Mouse (Mus musculus): Measurements from ENCODE around the gene Itpr3. TPM values are rescaled to one million over a fixed set of nuclear protein-coding genes. Genes with fewer than 3 reads are reported as not detected.

Itpr3 gene
- polyA plus RNA-seq, 1 experiment from 2014 or later, result 1.5 TPM

DNA sequence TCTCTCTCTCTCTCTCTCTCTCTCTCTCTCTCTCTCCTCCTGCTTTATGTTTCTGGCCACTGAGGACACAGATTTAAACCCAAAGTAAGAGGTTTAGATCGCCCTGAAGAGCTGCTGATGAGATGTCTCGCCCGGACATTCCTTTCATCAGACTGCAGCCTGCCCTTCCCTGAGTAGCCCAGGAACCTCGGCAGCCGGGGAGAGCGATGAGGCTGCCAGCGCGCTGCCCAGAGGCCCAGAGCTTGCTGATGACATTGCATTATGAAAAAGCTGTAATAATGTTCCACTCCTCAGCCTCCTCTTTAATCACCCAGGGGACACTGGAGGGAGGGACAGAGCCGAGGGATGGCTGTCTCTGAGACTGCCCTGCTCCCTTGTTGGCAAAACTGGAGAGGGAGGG, 83.2 kb downstream of the Itpr3 start:
- ATAC-seq (replicated peaks; ENCODE audit: insufficient number of reproducible peaks, low FRiP score, low TSS enrichment, low read depth) (no peak), DNase-seq (ENCODE audit: low spot score) (no peak)
- WGBS, result 57% methylated on average over 9 of the region's 9 CpGs
- Histone ChIP-seq H3K27ac (replicated peaks; ENCODE audit: low read depth, low read length) (no peak overlapping the region), H3K9ac (replicated peaks; ENCODE audit: low read length) (no peak overlapping the region), H3K9me3 (replicated peaks; ENCODE audit: control insufficient read depth, low read length) (no peaks in the 10 kb centered on the region), H3K4me1 (ENCODE audit: control insufficient read depth, insufficient read depth, low read length) (no peaks in the 10 kb centered on the region; the same call in 1 of the 2 replicates), H3K4me2 (ENCODE audit: low read depth, low read length) (no peak overlapping the region), H3K27me3 (ENCODE audit: control insufficient read depth, insufficient read depth, low read length) (no peaks in the 10 kb centered on the region), H3K36me3 (replicated peaks; ENCODE audit: control insufficient read depth, insufficient read depth, low read depth, low read length) (no peaks in the 10 kb centered on the region), H3K4me3 (ENCODE audit: low read depth, low read length) (no peak overlapping the region)

DNA sequence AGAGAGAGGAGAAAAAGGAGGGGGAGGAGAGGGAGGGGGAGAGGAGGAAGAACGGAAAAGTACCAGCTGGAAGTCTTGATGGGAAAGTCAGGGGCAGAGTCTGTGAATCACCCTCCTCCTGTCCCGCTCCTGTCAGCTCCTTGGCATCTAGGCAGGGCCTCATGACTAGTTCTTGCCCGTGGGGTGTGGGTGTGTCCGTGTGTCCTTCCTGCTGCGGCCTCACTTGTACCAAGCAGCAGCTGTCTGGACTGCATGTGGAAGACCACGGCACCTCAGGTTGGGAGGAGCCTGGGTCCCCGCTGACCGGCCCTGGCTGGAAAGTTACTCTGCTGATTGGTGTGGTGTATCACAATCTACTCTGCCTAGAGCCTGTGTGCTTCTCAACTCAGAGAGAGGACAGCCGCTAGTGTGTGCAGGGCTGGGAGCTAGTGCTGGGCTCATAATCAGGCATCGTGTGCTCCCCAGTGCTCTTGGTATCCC, 84.9 kb downstream of the Itpr3 start:
- no peak overlapping the region for H3K27ac ChIP-seq (replicated peaks; ENCODE audit: low read depth, low read length)
- WGBS, result 51% methylated on average over 10 of the region's 10 CpGs
- H3K27me3 ChIP-seq (ENCODE audit: control insufficient read depth, insufficient read depth, low read length), result no peaks in the 10 kb centered on the region
- no peak for ATAC-seq (replicated peaks; ENCODE audit: insufficient number of reproducible peaks, low FRiP score, low TSS enrichment, low read depth)
- H3K36me3 ChIP-seq (replicated peaks; ENCODE audit: control insufficient read depth, insufficient read depth, low read depth, low read length), result no peaks in the 10 kb centered on the region
- no peak overlapping the region for H3K4me2 ChIP-seq (ENCODE audit: low read depth, low read length)
- H3K9ac ChIP-seq (replicated peaks; ENCODE audit: low read length), result 0 out of 2 replicates have a peak overlapping the region, but pooled peaks have one; percentile 13
- no peaks in the 10 kb centered on the region for H3K9me3 ChIP-seq (replicated peaks; ENCODE audit: control insufficient read depth, low read length)
- H3K4me3 ChIP-seq (ENCODE audit: low read depth, low read length), result no peak overlapping the region
- no peaks in the 10 kb centered on the region; the same call in 1 of the 2 replicates for H3K4me1 ChIP-seq (ENCODE audit: control insufficient read depth, insufficient read depth, low read length)
- no peak for DNase-seq (ENCODE audit: low spot score)

DNA sequence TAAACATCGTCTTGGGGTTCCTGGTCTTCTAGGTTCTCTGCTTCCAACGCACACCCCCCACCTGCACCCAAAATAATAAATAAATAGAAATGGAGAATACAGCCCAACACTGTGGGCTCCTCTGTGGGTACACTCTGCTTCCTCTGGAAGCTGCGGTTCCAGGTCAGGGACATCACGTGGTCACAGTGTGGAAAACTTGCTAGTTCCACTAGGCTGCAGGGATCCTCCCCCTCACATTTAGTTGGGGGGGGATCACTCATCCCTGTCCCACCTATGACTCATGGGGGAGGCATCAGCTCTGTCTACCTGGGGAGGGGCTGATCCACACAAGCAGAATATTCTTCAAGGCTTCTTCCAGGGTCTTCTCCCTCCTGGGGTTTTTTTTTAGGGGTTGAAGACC, 87.0 kb downstream of the Itpr3 start:
- H3K9ac ChIP-seq (replicated peaks; ENCODE audit: low read length), result no peak overlapping the region
- no peak overlapping the region for H3K4me2 ChIP-seq (ENCODE audit: low read depth, low read length)
- no peaks in the 10 kb centered on the region for H3K27me3 ChIP-seq (ENCODE audit: control insufficient read depth, insufficient read depth, low read length)
- no peaks in the 10 kb centered on the region; the same call in 1 of the 2 replicates for H3K4me1 ChIP-seq (ENCODE audit: control insufficient read depth, insufficient read depth, low read length)
- 73% methylated on average over 4 of the region's 4 CpGs for WGBS
- no peak for DNase-seq (ENCODE audit: low spot score)
- no peaks in the 10 kb centered on the region for H3K9me3 ChIP-seq (replicated peaks; ENCODE audit: control insufficient read depth, low read length)
- no peak overlapping the region for H3K4me3 ChIP-seq (ENCODE audit: low read depth, low read length)
- no peaks in the 10 kb centered on the region for H3K36me3 ChIP-seq (replicated peaks; ENCODE audit: control insufficient read depth, insufficient read depth, low read depth, low read length)
- H3K27ac ChIP-seq (replicated peaks; ENCODE audit: low read depth, low read length), result no peak overlapping the region
- no peak for ATAC-seq (replicated peaks; ENCODE audit: insufficient number of reproducible peaks, low FRiP score, low TSS enrichment, low read depth)

DNA sequence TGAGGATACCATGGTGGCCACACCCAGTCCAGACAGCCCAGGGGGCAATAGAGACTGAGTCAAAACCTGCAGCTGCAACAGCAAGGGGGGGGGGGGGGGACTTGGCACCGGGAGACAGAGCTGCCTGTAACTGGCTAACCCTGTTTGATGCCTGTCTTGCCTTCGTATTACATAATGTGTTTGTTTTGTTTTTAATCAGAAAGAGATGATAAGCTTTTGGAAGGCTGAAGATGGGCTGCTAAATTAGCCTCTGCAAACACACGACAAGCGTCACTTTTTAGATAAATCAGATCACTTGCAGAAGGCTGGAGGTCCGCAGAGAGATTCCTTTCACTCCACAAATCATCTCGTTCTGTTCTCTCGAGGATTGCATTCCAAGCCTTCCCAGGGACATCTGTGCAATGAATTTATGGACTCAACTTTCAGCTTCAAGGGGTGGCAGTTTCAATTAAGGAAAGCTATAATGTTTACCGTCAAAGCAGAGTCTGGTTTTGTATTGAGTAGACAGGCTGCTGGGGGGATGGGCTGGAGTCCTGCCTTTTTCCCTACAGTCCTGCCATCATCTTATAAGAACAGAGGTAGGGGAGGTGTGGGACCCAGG, 89.3 kb downstream of the Itpr3 start:
- H3K27me3 ChIP-seq (ENCODE audit: control insufficient read depth, insufficient read depth, low read length), result no peaks in the 10 kb centered on the region
- ATAC-seq (replicated peaks; ENCODE audit: insufficient number of reproducible peaks, low FRiP score, low TSS enrichment, low read depth) (no peak), DNase-seq (ENCODE audit: low spot score) (peak; percentile 37)
- no peak overlapping the region for H3K27ac ChIP-seq (replicated peaks; ENCODE audit: low read depth, low read length)
- H3K4me1 ChIP-seq (ENCODE audit: control insufficient read depth, insufficient read depth, low read length), result no peaks in the 10 kb centered on the region; the same call in 1 of the 2 replicates
- no peak overlapping the region for H3K4me3 ChIP-seq (ENCODE audit: low read depth, low read length)
- no peaks in the 10 kb centered on the region for H3K9me3 ChIP-seq (replicated peaks; ENCODE audit: control insufficient read depth, low read length)
- H3K9ac ChIP-seq (replicated peaks; ENCODE audit: low read length), result no peak overlapping the region
- no peaks in the 10 kb centered on the region for H3K36me3 ChIP-seq (replicated peaks; ENCODE audit: control insufficient read depth, insufficient read depth, low read depth, low read length)
- 29% methylated on average over 8 of the region's 8 CpGs for WGBS
- no peak overlapping the region for H3K4me2 ChIP-seq (ENCODE audit: low read depth, low read length)

DNA sequence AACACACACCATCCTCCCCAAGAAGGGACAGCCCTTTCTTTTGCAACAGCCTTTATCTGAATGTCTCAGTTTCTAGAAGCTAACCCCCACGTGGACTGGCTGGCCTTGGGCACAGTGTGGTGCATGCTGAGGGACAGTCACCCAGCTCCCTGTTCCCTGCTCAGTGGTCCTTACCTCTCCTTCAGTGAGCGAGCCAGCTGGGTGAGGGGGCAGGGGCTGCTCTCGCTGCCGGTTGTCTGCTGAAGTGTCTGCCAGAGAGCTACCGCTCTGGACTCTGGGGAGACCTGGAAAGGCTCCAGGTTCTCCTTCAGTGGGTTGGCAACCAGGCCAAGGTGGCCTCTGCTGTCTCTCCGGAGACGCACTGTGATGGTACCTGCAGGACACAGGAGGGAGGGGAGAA, 93.8 kb downstream of the Itpr3 start:
- H3K4me1 ChIP-seq (ENCODE audit: control insufficient read depth, insufficient read depth, low read length), result no peaks in the 10 kb centered on the region; the same call in 1 of the 2 replicates
- no peak overlapping the region for H3K4me2 ChIP-seq (ENCODE audit: low read depth, low read length)
- WGBS, result 69% methylated on average over 7 of the region's 7 CpGs
- H3K36me3 ChIP-seq (replicated peaks; ENCODE audit: control insufficient read depth, insufficient read depth, low read depth, low read length), result no peaks in the 10 kb centered on the region
- no peak overlapping the region for H3K27ac ChIP-seq (replicated peaks; ENCODE audit: low read depth, low read length)
- DNase-seq (ENCODE audit: low spot score) (no peak), ATAC-seq (replicated peaks; ENCODE audit: insufficient number of reproducible peaks, low FRiP score, low TSS enrichment, low read depth) (no peak)
- H3K4me3 ChIP-seq (ENCODE audit: low read depth, low read length), result no peak overlapping the region
- no peaks in the 10 kb centered on the region for H3K27me3 ChIP-seq (ENCODE audit: control insufficient read depth, insufficient read depth, low read length)
- H3K9me3 ChIP-seq (replicated peaks; ENCODE audit: control insufficient read depth, low read length), result no peaks in the 10 kb centered on the region
- H3K9ac ChIP-seq (replicated peaks; ENCODE audit: low read length), result no peak overlapping the region

DNA sequence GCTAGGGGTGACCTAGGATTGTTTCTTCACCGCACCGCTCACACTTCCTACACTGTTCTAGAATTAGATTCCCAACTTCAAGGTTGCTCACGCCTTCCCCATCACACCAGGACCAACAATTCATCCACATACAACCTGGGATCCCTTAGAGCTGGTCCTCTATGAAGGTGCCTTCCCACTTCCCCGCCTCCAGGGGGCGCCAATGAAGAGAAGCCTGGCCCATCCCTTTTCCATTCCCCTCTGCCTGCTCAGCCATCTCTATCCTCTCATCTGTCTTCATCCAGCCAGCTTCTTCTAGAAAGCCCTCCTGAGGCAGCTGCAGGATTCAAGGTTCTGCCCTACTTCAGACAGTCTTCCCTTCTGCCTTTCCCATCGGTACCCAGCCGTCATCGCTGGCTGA, 94.3 kb downstream of the Itpr3 start:
- Histone ChIP-seq H3K4me2 (ENCODE audit: low read depth, low read length) (no peak overlapping the region), H3K9ac (replicated peaks; ENCODE audit: low read length) (no peak overlapping the region), H3K9me3 (replicated peaks; ENCODE audit: control insufficient read depth, low read length) (no peaks in the 10 kb centered on the region), H3K36me3 (replicated peaks; ENCODE audit: control insufficient read depth, insufficient read depth, low read depth, low read length) (no peaks in the 10 kb centered on the region), H3K4me3 (ENCODE audit: low read depth, low read length) (no peak overlapping the region), H3K4me1 (ENCODE audit: control insufficient read depth, insufficient read depth, low read length) (no peaks in the 10 kb centered on the region; the same call in 1 of the 2 replicates), H3K27ac (replicated peaks; ENCODE audit: low read depth, low read length) (no peak overlapping the region), H3K27me3 (ENCODE audit: control insufficient read depth, insufficient read depth, low read length) (no peaks in the 10 kb centered on the region)
- 65% methylated on average over 8 of the region's 8 CpGs for WGBS
- ATAC-seq (replicated peaks; ENCODE audit: insufficient number of reproducible peaks, low FRiP score, low TSS enrichment, low read depth) (no peak), DNase-seq (ENCODE audit: low spot score) (no peak)

DNA sequence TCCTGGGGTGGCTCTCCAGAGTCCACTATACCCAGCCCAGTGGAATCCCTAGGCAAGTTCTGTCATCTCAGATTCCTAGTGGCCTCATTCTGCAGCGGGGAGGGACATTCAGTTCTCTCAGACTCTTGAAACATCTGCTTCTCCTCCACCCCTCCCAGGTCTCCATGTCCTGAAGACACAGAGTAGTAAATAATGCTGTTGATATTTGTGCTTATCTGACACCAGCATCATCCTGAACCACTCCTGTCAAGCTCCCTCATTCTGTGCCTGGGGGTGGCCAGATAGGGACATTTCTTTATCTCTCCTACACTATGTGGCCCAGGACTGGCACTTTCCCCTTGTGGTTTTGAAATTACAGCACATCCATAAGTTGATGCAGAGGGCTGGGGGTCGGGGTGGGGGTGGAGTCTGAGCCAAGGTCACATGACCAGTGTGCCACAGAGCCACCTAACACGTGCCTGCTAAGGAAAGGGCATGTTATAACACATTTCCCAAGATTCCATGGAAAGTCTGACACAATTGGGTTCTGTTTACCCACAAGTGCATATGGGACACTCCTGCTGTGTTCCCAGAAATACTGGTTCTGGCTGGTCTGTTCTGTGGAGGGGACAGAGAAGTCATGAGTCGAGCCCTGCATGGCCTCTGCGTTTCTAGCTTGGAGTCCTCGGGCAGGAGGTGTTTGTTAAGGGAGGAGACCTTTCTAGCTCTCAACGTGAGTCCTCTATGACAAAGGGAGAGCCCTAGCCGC, 96.0 kb downstream of the Itpr3 start:
- no peak overlapping the region for H3K27ac ChIP-seq (replicated peaks; ENCODE audit: low read depth, low read length)
- no peaks in the 10 kb centered on the region for H3K27me3 ChIP-seq (ENCODE audit: control insufficient read depth, insufficient read depth, low read length)
- DNase-seq (ENCODE audit: low spot score), result no peak
- 67% methylated on average over 8 of the region's 8 CpGs for WGBS
- no peak overlapping the region for H3K9ac ChIP-seq (replicated peaks; ENCODE audit: low read length)
- no peak overlapping the region for H3K4me3 ChIP-seq (ENCODE audit: low read depth, low read length)
- H3K9me3 ChIP-seq (replicated peaks; ENCODE audit: control insufficient read depth, low read length), result no peaks in the 10 kb centered on the region
- no peaks in the 10 kb centered on the region; the same call in 1 of the 2 replicates for H3K4me1 ChIP-seq (ENCODE audit: control insufficient read depth, insufficient read depth, low read length)
- no peak overlapping the region for H3K4me2 ChIP-seq (ENCODE audit: low read depth, low read length)
- no peaks in the 10 kb centered on the region for H3K36me3 ChIP-seq (replicated peaks; ENCODE audit: control insufficient read depth, insufficient read depth, low read depth, low read length)
- ATAC-seq (replicated peaks; ENCODE audit: insufficient number of reproducible peaks, low FRiP score, low TSS enrichment, low read depth), result no peak

DNA sequence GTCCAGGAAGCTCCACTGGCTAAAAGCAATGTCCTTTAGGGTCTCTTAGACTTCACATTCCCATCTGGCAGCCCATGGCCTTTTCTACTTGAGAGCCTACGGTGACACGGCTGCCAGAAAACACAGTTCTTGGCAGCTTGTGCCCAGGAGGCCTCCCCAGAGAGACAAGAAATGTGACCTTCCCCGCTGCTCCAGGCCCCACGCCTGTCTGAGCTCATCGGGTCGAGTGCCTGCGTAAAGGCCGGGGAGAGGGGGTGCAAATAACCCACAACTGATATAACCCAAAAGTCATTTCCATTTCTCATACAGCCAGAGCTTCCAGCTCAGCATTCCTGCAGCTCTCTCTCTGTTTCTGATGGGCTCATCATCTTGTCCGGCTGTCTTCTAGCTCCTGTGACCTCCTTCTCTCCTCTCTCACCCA, 96.7 kb downstream of the Itpr3 start:
- WGBS, result 58% methylated on average over 9 of the region's 9 CpGs
- H3K4me2 ChIP-seq (ENCODE audit: low read depth, low read length), result no peak overlapping the region
- H3K36me3 ChIP-seq (replicated peaks; ENCODE audit: control insufficient read depth, insufficient read depth, low read depth, low read length), result no peaks in the 10 kb centered on the region
- H3K9me3 ChIP-seq (replicated peaks; ENCODE audit: control insufficient read depth, low read length), result no peaks in the 10 kb centered on the region
- DNase-seq (ENCODE audit: low spot score), result no peak
- no peak overlapping the region for H3K4me3 ChIP-seq (ENCODE audit: low read depth, low read length)
- H3K4me1 ChIP-seq (ENCODE audit: control insufficient read depth, insufficient read depth, low read length), result no peaks in the 10 kb centered on the region; the same call in 1 of the 2 replicates
- H3K27ac ChIP-seq (replicated peaks; ENCODE audit: low read depth, low read length), result no peak overlapping the region
- H3K27me3 ChIP-seq (ENCODE audit: control insufficient read depth, insufficient read depth, low read length), result no peaks in the 10 kb centered on the region
- no peak for ATAC-seq (replicated peaks; ENCODE audit: insufficient number of reproducible peaks, low FRiP score, low TSS enrichment, low read depth)
- no peak overlapping the region; the same call in 1 of the 2 replicates for H3K9ac ChIP-seq (replicated peaks; ENCODE audit: low read length)

Data from embryonic facial prominence, embryonic 11.5 days (tissue).